Mouse (Mus musculus) G1E (cell line): Measurements from ENCODE around the gene Casq1.

Experiments used
- CTCF ChIP-seq: IDR thresholded peaks from 2 replicates; pipeline ENCODE4 v1.5.1; 2012; ENCODE audit warnings: low read depth, low read length, inconsistent platforms, mixed read lengths
- GATA1 ChIP-seq: IDR thresholded peaks from 2 replicates; pipeline ENCODE4 v1.6.1; 2012; ENCODE audit warnings: borderline replicate concordance, low read length, inconsistent platforms, mixed read lengths
- GATA2 ChIP-seq: IDR thresholded peaks from 2 replicates; pipeline ENCODE4 v1.6.1; 2012; ENCODE audit warnings: low read depth, low read length, inconsistent platforms, borderline replicate concordance
- TAL1 ChIP-seq: conservative IDR thresholded peaks from 2 replicates; pipeline ENCODE4 v1.6.1; 2012; ENCODE audit warnings: low read depth, low read length, inconsistent platforms, mixed read lengths

DNA sequence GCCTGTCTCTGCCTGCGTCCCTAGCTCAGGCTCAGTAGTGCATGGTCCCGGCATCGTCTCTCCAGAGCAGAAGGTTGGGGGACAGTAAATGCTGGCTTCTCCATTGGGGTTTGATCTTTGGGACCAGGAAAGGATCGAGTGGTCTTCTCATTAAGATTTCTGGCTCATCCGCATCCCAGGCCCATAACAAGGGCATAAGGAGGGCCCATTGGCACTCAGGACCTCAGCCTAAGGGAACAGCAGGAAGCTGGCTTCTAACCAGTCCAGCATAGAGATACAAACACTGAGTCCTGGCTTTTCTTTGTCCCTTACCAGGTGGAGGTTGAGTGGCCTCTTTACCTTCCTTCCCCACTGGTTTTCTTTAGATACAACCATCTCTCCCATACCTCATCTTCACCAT, 21.8 kb downstream of the Casq1 start:
- TF ChIP-seq CTCF, result no peak
- TF ChIP-seq TAL1, result no peak
- no peak for TF ChIP-seq GATA1
- no peak for TF ChIP-seq GATA2
